In genomic region chr13:9765537-9765851, GRCm38 (mm10) we compare ENCODE assay signal across 8 mouse cellular contexts. TPM values are rescaled to one million over a fixed set of nuclear protein-coding genes. Genes with fewer than 3 reads are reported as not detected.
A peak's percentile ranks its signal among the peaks of the same experiment; 100 is the strongest.
DNase-seq lines count a peak whose midpoint lies in the region; ATAC-seq lines count a peak whose summit lies in the region.

No protein-coding gene starts in this region.

- DNase-seq in kidney, adult 8-10 months = no peak
- peak; percentile 40 for DNase-seq in MEL-GATA-1-ER (ENCODE audit: extremely low read depth, low read depth)
- DNase-seq in frontal cortex, postnatal 14 days (ENCODE audit: low spot score in 2 of 2) = no peak
- DNase-seq in gastrocnemius, postnatal 4 days (ENCODE audit: low spot score in 2 of 2) = no peak
- DNase-seq in adrenal gland, postnatal 4 days (ENCODE audit: low spot score in 2 of 2) = no peak

- H3K9me3 ChIP-seq in kidney, embryonic 14.5 days (ENCODE audit: control insufficient read depth, low read length) = no peaks in the 10 kb centered on the region
- no peaks in the 10 kb centered on the region for H3K9me3 ChIP-seq in hindbrain, embryonic 15.5 days
- no peaks in the 10 kb centered on the region for H3K9me3 ChIP-seq in midbrain, embryonic 15.5 days

- whole genome bisulfite sequencing in kidney, embryonic 14.5 days = 5% methylated on average over 4 of the region's 4 CpGs
- WGBS in hindbrain, embryonic 15.5 days = 4% methylated on average over 4 of the region's 4 CpGs
- WGBS in midbrain, embryonic 15.5 days = 4% methylated on average over 4 of the region's 4 CpGs

- H3K4me1 ChIP-seq in kidney, embryonic 14.5 days (ENCODE audit: control insufficient read depth, insufficient read depth, low read length) = peaks cover 18% of the 10 kb centered on the region
- peaks cover 35% of the 10 kb centered on the region for H3K4me1 ChIP-seq in hindbrain, embryonic 15.5 days (replicated peaks)
- H3K4me1 ChIP-seq in midbrain, embryonic 15.5 days = peaks cover 30% of the 10 kb centered on the region

- peak overlapping the region; percentile 91 for H3K4me3 ChIP-seq in kidney, embryonic 14.5 days (ENCODE audit: low read length)
- peak overlapping the region; percentile 98 for H3K4me3 ChIP-seq in hindbrain, embryonic 15.5 days
- peak overlapping the region; percentile 82 for H3K4me3 ChIP-seq in midbrain, embryonic 15.5 days

- peak overlapping the region; percentile 100; the same call in 1 of the 2 replicates for H3K9ac ChIP-seq in kidney, embryonic 14.5 days (ENCODE audit: low read depth, low read length)
- peak overlapping the region; percentile 99 for H3K9ac ChIP-seq in hindbrain, embryonic 15.5 days
- H3K9ac ChIP-seq in midbrain, embryonic 15.5 days = peak overlapping the region; percentile 94

- H3K36me3 ChIP-seq in kidney, embryonic 14.5 days (ENCODE audit: control insufficient read depth, insufficient read depth, low read length) = no peaks in the 10 kb centered on the region
- no peaks in the 10 kb centered on the region for H3K36me3 ChIP-seq in hindbrain, embryonic 15.5 days
- no peaks in the 10 kb centered on the region for H3K36me3 ChIP-seq in midbrain, embryonic 15.5 days (replicated peaks)

- H3K27me3 ChIP-seq in kidney, embryonic 14.5 days (ENCODE audit: control insufficient read depth, insufficient read depth, low read length) = no peaks in the 10 kb centered on the region
- H3K27me3 ChIP-seq in hindbrain, embryonic 15.5 days = no peaks in the 10 kb centered on the region
- H3K27me3 ChIP-seq in midbrain, embryonic 15.5 days (replicated peaks) = no peaks in the 10 kb centered on the region

- ATAC-seq in kidney, embryonic 14.5 days (ENCODE audit: low FRiP score, low TSS enrichment) = no peak
- no peak for ATAC-seq in hindbrain, embryonic 15.5 days (ENCODE audit: low FRiP score, low read depth)
- no peak for ATAC-seq in midbrain, embryonic 15.5 days (replicated peaks)

- H3K27ac ChIP-seq in kidney, embryonic 14.5 days (ENCODE audit: low read depth, low read length) = peak overlapping the region; percentile 99; the same call in 1 of the 2 replicates
- peak overlapping the region; percentile 99 for H3K27ac ChIP-seq in hindbrain, embryonic 15.5 days (replicated peaks)
- peak overlapping the region; percentile 100 for H3K27ac ChIP-seq in midbrain, embryonic 15.5 days

- peak overlapping the region; percentile 74 for H3K4me2 ChIP-seq in kidney, embryonic 14.5 days (replicated peaks; ENCODE audit: low read depth, low read length)
- H3K4me2 ChIP-seq in hindbrain, embryonic 15.5 days = peak overlapping the region; percentile 77
- H3K4me2 ChIP-seq in midbrain, embryonic 15.5 days = peak overlapping the region; percentile 71

RNA-seq across cellular contexts. Expression of gene Zmynd11, which starts 0.4 kb away (rescaled TPM):
- polyA plus RNA-seq in kidney, embryonic 14.5 days (2014; fragmentation: Nextera tagmentation; extraction: Ambion mirVana) = 54.4 and 119 TPM in 2 replicates
- polyA plus RNA-seq in hindbrain, embryonic 15.5 days (2015; fragmentation: Nextera tagmentation; extraction: Ambion mirVana) = 151 and 152 TPM in 2 replicates
- 174 and 181 TPM in 2 replicates for polyA plus RNA-seq in midbrain, embryonic 15.5 days (2015; fragmentation: Nextera tagmentation; extraction: Ambion mirVana)
- total RNA-seq in gastrocnemius, postnatal 4 days (2021) = 100 to 1,000 TPM; 114 to 130 TPM
- total RNA-seq in adrenal gland, postnatal 4 days (2021) = 100 to 1,000 TPM; 162 to 172 TPM
